Mouse (Mus musculus) cerebellum, adult 11 months (tissue): ENCODE results near the gene Defb22.

ENCODE experiments used
- DNase-seq: peaks from one replicate; pipeline ENCODE4 v3.0.0; 2022

Gene Defb22

GRCm38 (mm10) chr2:152438963-152439362, 51.0 kb downstream of the Defb22 start:
- no peak for DNase-seq

GRCm38 (mm10) chr2:152436983-152437860, 52.7 kb downstream of the Defb22 start:
- peak; percentile 84 for DNase-seq

- no peak for DNase-seq
These were observed 53.5 kb downstream of the Defb22 start for GRCm38 (mm10) chr2:152436405-152436901.
